Mouse (Mus musculus) megakaryocyte, embryonic 14.5 days (primary cell): ENCODE measurements around the gene Cyp2w1. TPM values are rescaled to one million over a fixed set of nuclear protein-coding genes. Genes with fewer than 3 reads are reported as not detected.

Experiments
- H3K27me3 ChIP-seq: replicated peaks from 2 replicates; pipeline ENCODE3; 2012; ENCODE audit warnings: inconsistent platforms
- H3K36me3 ChIP-seq: replicated peaks from 2 replicates; pipeline ENCODE3; 2012; ENCODE audit warnings: low read length, inconsistent platforms, mixed read lengths
- H3K4me1 ChIP-seq: 2 replicates; pipeline ENCODE4 v1.6.1; 2012; ENCODE audit warnings: inconsistent platforms
- H3K4me3 ChIP-seq: replicated peaks from 2 replicates; pipeline ENCODE3; 2012; ENCODE audit warnings: moderate library complexity, mild to moderate bottlenecking, inconsistent platforms
- H3K9me3 ChIP-seq: 2 replicates; pipeline ENCODE4 v1.6.1; 2012; ENCODE audit warnings: inconsistent platforms
- FLI1 ChIP-seq: IDR thresholded peaks from 2 replicates; pipeline ENCODE4 v1.6.1; 2012; ENCODE audit warnings: low read length, inconsistent platforms, mixed read lengths
- GATA1 ChIP-seq: IDR thresholded peaks from 3 replicates; pipeline ENCODE4 v1.6.1; 2012; ENCODE audit warnings: mixed read lengths, low read length, inconsistent platforms, borderline replicate concordance
- polyA plus RNA-seq: library from polyadenylated mRNA; stranded (reverse); fragments of >175 nt; gene quantifications from 2 replicates; pipeline ENCODE4 v1.2.3, GENCODE M21; 2012; ENCODE audit warnings: low replicate concordance; ENCODE audit not compliant: insufficient read depth

Gene Cyp2w1
- polyA plus RNA-seq, 1 experiment: not detected

DNA sequence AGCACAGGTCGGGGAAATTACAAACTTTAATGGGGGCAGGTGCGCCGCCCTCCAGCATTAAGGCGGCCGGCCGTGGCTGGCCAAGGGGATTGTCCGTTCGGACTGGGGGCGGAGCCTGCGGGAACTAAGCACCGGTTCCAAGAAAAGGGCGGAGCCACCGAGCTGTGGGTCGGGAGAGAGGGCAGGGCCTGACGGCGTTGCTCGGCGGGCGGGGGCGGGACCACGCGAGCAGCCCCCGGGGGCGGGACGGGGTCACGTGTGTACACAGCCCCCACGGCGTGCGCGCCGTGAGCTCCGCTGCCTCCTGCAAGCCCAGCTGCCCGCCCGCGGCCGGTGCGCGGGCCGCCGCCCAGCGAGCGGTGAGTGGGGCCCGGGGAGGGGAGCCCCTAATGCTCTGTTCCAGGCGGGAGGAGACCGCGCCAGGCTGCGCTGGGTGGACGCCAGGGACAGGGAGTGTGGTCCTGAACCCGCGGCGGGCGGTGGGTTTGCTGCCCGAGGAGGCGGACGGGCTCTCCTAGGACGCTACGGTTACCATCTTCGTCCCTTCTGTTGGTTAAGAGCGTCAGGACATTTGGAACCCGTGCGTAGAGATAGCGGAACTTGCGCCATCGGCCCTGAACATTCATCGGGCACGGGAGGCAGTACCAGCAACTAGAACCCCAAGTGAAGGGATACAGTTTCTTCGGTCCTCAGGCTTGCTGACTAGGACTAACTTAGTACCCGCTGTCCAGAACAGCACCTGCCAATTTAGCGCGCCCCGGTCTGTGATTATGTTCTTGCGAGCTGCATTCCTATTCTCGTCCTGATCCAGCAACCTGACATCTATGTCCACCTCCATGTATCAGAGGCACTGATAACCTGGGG, 28.2 kb downstream of the Cyp2w1 start:
- H3K27me3 ChIP-seq: no peaks in the 10 kb centered on the region
- TF ChIP-seq FLI1: no peak
- TF ChIP-seq GATA1: no peak
- H3K4me3 ChIP-seq: peak overlapping the region; percentile 98
- H3K36me3 ChIP-seq: peaks cover 53% of the 10 kb centered on the region
- no peaks in the 10 kb centered on the region for H3K9me3 ChIP-seq
- H3K4me1 ChIP-seq: peaks cover 88% of the 10 kb centered on the region

DNA sequence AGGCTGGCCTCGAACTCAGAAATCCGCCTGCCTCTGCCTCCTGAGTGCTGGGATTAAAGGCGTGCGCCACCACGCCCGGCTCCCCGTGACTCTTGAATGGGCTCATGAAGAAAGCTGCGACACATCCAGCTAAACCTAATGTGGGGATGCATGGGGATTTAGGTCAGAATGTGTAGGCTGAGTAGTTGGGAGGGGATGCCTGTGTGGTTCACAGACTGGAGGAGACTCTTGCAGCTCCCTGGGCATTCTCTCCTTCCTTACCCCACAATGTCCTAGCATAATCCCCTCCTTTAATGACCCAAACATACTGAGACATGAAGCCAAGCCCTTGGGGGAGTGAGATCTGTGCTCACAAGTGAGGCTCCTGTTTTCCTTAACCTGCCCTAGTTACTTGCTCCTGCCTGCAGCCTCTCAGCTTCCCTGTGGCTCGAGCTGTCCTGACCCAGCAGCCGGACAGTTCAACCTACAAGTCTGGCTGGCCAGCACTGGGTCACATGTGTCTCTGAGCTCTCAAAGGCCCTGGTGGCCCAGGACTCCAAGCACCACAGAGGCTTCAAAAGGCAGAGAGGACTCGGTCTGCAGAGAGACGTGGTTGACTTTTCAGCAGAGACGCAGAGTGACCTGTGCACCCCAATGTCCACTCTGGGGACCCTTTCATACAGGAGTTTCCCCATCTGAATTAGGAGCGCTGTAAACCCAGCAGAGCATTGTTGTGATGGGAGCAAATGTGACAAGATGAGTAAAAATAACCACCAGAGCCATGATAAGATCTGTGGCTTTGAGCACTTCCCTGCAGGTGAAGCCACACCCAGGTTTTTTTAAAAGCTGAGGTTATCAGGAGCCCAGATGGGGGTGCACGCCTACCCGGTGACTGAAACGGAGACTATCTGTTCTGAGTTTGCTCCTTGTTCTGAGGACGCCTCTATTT, 29.4 kb downstream of the Cyp2w1 start:
- Histone ChIP-seq H3K27me3 (no peaks in the 10 kb centered on the region), H3K36me3 (peaks cover 62% of the 10 kb centered on the region), H3K4me1 (peaks cover 88% of the 10 kb centered on the region), H3K9me3 (no peaks in the 10 kb centered on the region), H3K4me3 (peak overlapping the region; percentile 95)
- TF ChIP-seq FLI1 (no peak), GATA1 (no peak)

DNA sequence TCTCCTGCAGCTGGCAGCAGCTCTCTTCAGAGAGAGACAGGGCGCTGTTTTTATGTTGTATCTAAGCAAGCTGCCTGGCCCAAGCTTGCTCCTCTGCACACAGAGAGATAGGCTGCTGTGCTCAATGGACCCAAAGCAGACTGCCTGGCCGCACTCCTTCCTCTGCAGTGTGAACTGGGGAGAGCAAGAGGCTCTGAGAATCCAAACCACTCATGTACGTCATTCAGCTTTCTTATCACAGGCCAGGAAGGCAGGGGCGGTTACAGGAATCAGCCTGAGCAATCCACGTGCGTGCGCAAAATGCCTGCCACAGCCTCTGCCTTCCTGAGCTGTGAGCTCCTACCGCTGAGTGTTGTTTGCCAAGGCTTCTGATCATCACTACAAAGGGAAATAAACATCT, 30.3 kb downstream of the Cyp2w1 start:
- Histone ChIP-seq H3K4me3 (peak overlapping the region; percentile 95), H3K36me3 (peaks cover 71% of the 10 kb centered on the region), H3K27me3 (no peaks in the 10 kb centered on the region), H3K9me3 (no peaks in the 10 kb centered on the region), H3K4me1 (peaks cover 88% of the 10 kb centered on the region)
- TF ChIP-seq GATA1: peak; percentile 83; the same call in 2 of the 3 replicates
- no peak for TF ChIP-seq FLI1

DNA sequence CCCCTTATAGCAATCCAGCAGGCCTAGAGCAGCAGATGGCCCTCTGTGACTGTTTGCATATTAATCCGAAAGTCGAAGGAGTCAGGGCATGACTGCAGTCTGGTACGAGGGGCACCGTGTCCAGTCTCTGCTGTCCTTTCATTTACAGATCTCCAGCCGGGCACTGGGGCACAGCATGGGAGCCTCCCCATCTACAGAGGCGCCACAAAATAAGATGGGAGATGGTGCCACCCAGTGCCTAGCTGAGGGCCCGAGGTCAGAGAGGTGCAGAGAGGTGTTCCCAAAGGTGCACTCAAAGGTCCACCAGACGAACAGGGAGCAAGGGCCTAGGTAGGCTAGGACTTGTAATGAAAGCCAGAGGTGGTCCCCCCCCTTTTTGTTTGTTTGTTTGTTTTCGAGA, 30.8 kb downstream of the Cyp2w1 start:
- H3K9me3 ChIP-seq: no peaks in the 10 kb centered on the region
- no peak for TF ChIP-seq FLI1
- TF ChIP-seq GATA1: no peak
- H3K27me3 ChIP-seq: no peaks in the 10 kb centered on the region
- peaks cover 76% of the 10 kb centered on the region for H3K36me3 ChIP-seq
- peaks cover 88% of the 10 kb centered on the region for H3K4me1 ChIP-seq
- H3K4me3 ChIP-seq: peak overlapping the region; percentile 95

DNA sequence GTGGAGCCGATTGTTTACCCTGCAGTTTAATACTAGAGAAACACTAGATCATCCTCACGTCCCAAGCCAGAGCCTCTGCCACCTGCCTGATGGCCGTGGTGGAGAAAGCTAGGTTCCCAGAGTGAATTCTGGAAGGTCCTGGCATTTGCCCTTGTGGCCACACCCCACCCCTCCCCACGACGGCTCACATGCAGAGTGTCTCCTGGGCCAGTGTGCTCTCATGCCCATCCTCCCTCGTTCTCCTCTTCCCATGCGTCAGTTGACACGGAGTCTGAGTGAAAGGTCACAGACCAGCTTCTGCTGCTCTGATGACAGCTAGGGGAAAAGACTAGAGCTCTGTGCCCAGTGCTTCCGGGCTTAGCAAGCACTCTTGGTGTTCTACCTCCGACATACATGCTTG, 32.1 kb downstream of the Cyp2w1 start:
- peaks cover 82% of the 10 kb centered on the region for H3K36me3 ChIP-seq
- H3K9me3 ChIP-seq: no peaks in the 10 kb centered on the region
- H3K4me3 ChIP-seq: peak overlapping the region; percentile 85
- no peaks in the 10 kb centered on the region for H3K27me3 ChIP-seq
- no peak for TF ChIP-seq FLI1
- TF ChIP-seq GATA1: no peak
- peaks cover 88% of the 10 kb centered on the region for H3K4me1 ChIP-seq

DNA sequence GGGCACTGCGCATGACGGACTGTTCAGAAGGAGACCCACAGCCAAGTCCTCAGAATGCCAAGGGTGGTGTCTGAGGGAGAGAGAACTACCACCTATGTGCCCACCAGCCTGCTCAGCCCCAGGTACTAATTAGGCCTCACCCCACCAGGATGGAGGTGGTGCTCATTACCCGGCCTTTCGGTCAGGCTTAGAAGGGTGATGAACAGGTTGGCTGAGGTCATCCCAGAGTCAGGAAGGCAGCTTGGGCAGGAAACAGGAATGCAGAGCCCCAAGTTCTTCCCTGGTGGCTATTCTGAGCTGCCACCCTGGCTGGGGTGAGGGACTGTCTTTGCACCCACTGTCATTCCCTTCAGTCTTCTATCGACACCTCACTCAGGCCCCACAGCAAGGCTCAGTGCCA, 33.6 kb downstream of the Cyp2w1 start:
- TF ChIP-seq GATA1: no peak
- TF ChIP-seq FLI1: no peak
- H3K36me3 ChIP-seq: peaks cover 92% of the 10 kb centered on the region
- peak overlapping the region; percentile 83 for H3K4me3 ChIP-seq
- H3K27me3 ChIP-seq: no peaks in the 10 kb centered on the region
- H3K4me1 ChIP-seq: peaks cover 94% of the 10 kb centered on the region
- H3K9me3 ChIP-seq: no peaks in the 10 kb centered on the region

DNA sequence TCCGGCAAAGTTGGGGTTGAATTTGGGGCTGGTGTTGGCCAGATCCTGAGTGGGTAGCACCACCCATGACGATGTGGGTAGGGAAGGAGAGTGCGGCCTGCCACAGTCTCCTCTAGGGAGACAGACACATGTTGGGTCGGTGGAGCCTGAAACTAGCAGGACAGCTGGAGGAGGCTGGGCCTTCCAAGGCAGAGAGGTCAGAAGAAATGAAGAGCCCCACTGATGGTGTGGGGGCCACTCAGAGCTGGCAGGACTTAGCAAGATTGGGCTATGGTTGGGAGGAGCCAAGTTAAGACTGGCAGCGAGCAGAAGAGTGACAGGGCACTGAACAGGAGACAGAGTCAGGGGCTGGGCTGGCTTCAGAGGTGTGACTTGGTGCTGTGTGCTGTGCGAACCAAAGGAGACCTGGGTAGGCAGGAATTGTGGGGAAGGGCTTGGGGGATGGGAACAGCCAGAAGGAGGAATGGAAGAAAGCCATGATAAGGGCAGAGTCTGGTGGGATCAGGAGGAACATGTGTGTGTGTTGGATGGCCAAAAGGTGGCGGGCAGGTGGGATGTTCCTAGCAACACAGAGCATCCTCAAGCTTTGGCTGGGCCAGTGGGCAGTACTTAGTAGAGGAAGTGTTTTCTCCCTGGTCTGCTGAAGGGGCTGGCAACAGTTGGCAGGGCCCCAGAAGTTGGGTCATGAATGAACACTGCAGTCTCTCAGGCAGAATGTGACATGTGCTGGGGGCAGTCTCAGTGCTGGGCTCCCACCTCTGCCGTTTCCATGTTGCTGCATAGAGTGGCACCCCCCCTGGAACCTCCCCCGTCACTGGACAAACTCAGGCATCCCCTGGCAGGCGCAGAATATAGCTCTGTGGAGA, 35.1 kb downstream of the Cyp2w1 start:
- Histone ChIP-seq H3K9me3 (no peaks in the 10 kb centered on the region), H3K36me3 (peaks cover 96% of the 10 kb centered on the region), H3K4me1 (peaks cover 98% of the 10 kb centered on the region), H3K4me3 (peak overlapping the region; percentile 75), H3K27me3 (no peaks in the 10 kb centered on the region)
- TF ChIP-seq GATA1: no peak
- TF ChIP-seq FLI1: no peak

DNA sequence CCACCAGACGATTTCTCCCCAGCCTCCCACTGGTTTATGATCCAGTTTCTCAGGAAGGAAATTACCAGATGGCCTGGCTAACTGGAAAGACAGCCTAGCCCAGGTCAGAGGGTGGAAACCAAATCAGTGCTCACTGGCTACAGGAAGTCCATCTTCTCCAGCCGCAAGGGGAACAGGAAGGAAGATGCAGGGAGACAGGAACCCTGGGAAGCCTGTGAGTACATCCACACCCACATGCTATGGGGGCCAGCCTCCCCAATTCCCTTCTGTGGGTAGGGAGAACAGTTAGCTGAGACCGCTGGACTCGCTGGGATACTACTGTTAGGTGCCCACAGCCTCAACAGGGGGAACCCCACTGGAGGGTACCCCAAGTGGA, 35.8 kb downstream of the Cyp2w1 start:
- TF ChIP-seq FLI1 (no peak), GATA1 (no peak)
- Histone ChIP-seq H3K27me3 (no peaks in the 10 kb centered on the region), H3K4me3 (peak overlapping the region; percentile 38), H3K9me3 (no peaks in the 10 kb centered on the region), H3K36me3 (peaks cover 96% of the 10 kb centered on the region), H3K4me1 (peaks cover 98% of the 10 kb centered on the region)

DNA sequence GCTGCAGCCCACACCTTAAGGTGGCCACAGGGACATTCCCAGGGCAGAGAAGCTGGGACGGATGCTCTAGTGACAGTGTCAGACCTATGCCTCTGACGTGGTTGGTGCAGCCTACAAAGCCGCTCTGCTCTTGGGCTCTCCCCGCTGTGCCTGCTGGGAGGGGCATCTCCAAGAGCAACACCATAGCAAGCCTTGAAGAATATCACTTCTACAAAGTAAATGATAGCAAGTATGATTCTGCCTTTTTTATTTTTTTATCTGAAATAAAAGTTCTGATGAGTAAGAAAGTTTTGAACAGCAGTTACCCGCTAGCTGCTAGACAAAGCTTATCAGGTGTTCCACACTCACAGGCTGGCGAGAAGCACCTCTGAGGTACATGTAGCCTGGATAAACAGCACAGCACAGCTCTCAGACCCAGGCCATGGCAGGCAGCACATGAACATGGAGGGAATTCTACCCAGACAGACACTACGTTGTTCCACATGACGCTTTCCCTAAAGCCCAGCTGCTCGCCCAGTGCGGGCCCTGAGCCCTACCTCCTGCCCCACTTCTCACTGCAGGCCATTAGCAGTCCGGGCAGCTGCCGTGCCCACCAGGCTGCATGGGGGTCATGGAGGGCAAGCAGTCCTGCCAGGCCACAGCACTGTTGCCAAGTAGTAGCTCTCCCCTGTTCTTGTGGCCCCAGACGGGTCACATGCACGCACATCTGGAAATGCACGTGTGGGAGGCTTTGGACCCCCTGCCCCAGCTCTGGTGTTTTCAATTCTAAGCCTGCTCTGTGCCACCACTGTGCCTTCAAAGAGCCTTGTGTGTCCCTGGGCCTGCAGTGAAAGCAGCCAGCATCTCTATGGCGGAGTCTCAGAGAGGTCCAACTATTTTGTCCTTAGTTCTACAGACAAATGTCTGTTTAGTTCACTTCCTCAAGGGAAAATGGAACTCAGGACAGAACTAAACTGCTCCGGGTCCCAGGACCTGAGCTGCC, 36.6 kb downstream of the Cyp2w1 start:
- Histone ChIP-seq H3K4me1 (peaks cover 98% of the 10 kb centered on the region), H3K36me3 (peaks cover 96% of the 10 kb centered on the region), H3K4me3 (peak overlapping the region; percentile 81), H3K27me3 (no peaks in the 10 kb centered on the region), H3K9me3 (no peaks in the 10 kb centered on the region)
- TF ChIP-seq GATA1: no peak
- no peak for TF ChIP-seq FLI1
